Comparison of ENCODE assay signal across 33 mouse cellular contexts in genomic region chr1:187016116-187016515, GRCm38 (mm10). TPM values are rescaled to one million over a fixed set of nuclear protein-coding genes. Genes with fewer than 3 reads are reported as not detected.
DNase-seq lines count a peak whose midpoint lies in the region; ATAC-seq and TF ChIP-seq lines count a peak whose summit lies in the region.
"Had no signal": no experiment of that assay in that cellular context is flagged by ENCODE, and none has a peak within 500 bp of the region (broad histone marks: within the 10 kb centered on the region; RNA-seq: fewer than 3 reads in every experiment).

No protein-coding gene starts in this region.

- H3K27ac ChIP-seq in heart, embryonic 10.5 days: no peak overlapping the region
- no peak overlapping the region for H3K27ac ChIP-seq in lung, postnatal 0 days (ENCODE audit: low read length)
- H3K27ac ChIP-seq: embryonic facial prominence, embryonic 10.5 days; embryonic facial prominence, embryonic 13.5 days; forebrain, embryonic 10.5 days; forebrain, embryonic 13.5 days; heart, adult 2 months; heart, embryonic 15.5 days; hindbrain, embryonic 14.5 days; hindbrain, postnatal 0 days had no signal

- 46% methylated on average over 4 of the region's 4 CpGs for WGBS in heart, embryonic 10.5 days
- 46% methylated on average over 4 of the region's 4 CpGs for WGBS in lung, postnatal 0 days

- TF ChIP-seq CTCF in lung, postnatal 0 days (IDR thresholded peaks at IDR 0.05): no peak

- ATAC-seq in lung, postnatal 0 days: no peak
- ATAC-seq: forebrain, embryonic 13.5 days; forebrain, embryonic 16.5 days; hindbrain, postnatal 0 days; inflammation-experienced regulatory T-cells, adult 6 months; intestine, embryonic 16.5 days had no signal

- no peaks in the 10 kb centered on the region for H3K9me3 ChIP-seq in heart, embryonic 10.5 days
- no peaks in the 10 kb centered on the region for H3K9me3 ChIP-seq in lung, postnatal 0 days (ENCODE audit: low read length)
- H3K9me3 ChIP-seq: embryonic facial prominence, embryonic 10.5 days; embryonic facial prominence, embryonic 13.5 days; forebrain, embryonic 10.5 days; forebrain, embryonic 13.5 days; heart, embryonic 12.5 days; heart, embryonic 15.5 days had no signal

- TF ChIP-seq EP300 in lung, postnatal 0 days (IDR thresholded peaks at IDR 0.05): no peak

- no peak overlapping the region for H3K4me2 ChIP-seq in lung, postnatal 0 days (replicated peaks; ENCODE audit: low read depth, low read length)
- H3K4me2 ChIP-seq: embryonic facial prominence, embryonic 13.5 days; forebrain, embryonic 13.5 days; heart, embryonic 12.5 days; heart, embryonic 15.5 days; hindbrain, embryonic 14.5 days had no signal

- DNase-seq in heart, embryonic 10.5 days (ENCODE audit: low spot score): peak; percentile 38
- DNase-seq in heart, postnatal 25 days (ENCODE audit: low spot score): no peak
- peak; percentile 54 for DNase-seq in Muller cell, postnatal 12 days (ENCODE audit: inconsistent ontology term)
- DNase-seq in fibroblast of lung, adult 2 months (ENCODE audit: low read depth): peak; percentile 11
- no peak for DNase-seq in thymus, postnatal 10 days (ENCODE audit: low spot score in 2 of 2)
- DNase-seq in lung, postnatal 0 days (ENCODE audit: low spot score): no peak
- DNase-seq in retina, postnatal 1 day: no peak
- DNase-seq: adrenal gland, postnatal 10 days; adrenal gland, postnatal 36 days; cerebellum, adult 18-20 months; cerebellum, adult 9-11 months; cerebellum, postnatal 25 days; gastrocnemius, postnatal 14 days; heart, adult 2 months; heart, postnatal 10 days; heart, postnatal 4 days; kidney, adult 18-20 months had no signal

- H3K4me3 ChIP-seq in heart, embryonic 10.5 days: no peak overlapping the region
- H3K4me3 ChIP-seq in lung, postnatal 0 days (ENCODE audit: low read depth, low read length): no peak overlapping the region
- H3K4me3 ChIP-seq: embryonic facial prominence, embryonic 10.5 days; embryonic facial prominence, embryonic 13.5 days; erythroblast, embryonic 14.5 days; forebrain, embryonic 10.5 days; forebrain, embryonic 13.5 days; heart, adult 2 months; heart, embryonic 12.5 days; heart, embryonic 15.5 days had no signal

- H3K36me3 ChIP-seq in heart, embryonic 10.5 days: no peaks in the 10 kb centered on the region
- H3K36me3 ChIP-seq in lung, postnatal 0 days (ENCODE audit: insufficient read depth, low read length): no peaks in the 10 kb centered on the region
- H3K36me3 ChIP-seq: embryonic facial prominence, embryonic 10.5 days; embryonic facial prominence, embryonic 13.5 days; forebrain, embryonic 10.5 days; G1E; heart, embryonic 12.5 days; heart, embryonic 15.5 days had no signal

- H3K9ac ChIP-seq in lung, postnatal 0 days (replicated peaks; ENCODE audit: low read depth): no peak overlapping the region
- H3K9ac ChIP-seq: embryonic facial prominence, embryonic 13.5 days; forebrain, embryonic 13.5 days; heart, embryonic 12.5 days; heart, embryonic 15.5 days; hindbrain, embryonic 14.5 days had no signal

- no peaks in the 10 kb centered on the region for H3K27me3 ChIP-seq in heart, embryonic 10.5 days (ENCODE audit: insufficient read depth, poor library complexity, severe bottlenecking)
- no peaks in the 10 kb centered on the region for H3K27me3 ChIP-seq in lung, postnatal 0 days (replicated peaks; ENCODE audit: insufficient read depth, low read length)
- H3K27me3 ChIP-seq: embryonic facial prominence, embryonic 13.5 days; forebrain, embryonic 13.5 days; heart, embryonic 12.5 days; heart, embryonic 15.5 days had no signal

- intact Hi-C loops in heart, postnatal 25 days (cut with DNase I): no loop called here

- no peaks in the 10 kb centered on the region for H3K4me1 ChIP-seq in heart, embryonic 10.5 days
- H3K4me1 ChIP-seq in lung, postnatal 0 days (ENCODE audit: insufficient read depth, low read depth, low read length): no peaks in the 10 kb centered on the region
- H3K4me1 ChIP-seq: forebrain, embryonic 13.5 days; heart, embryonic 12.5 days; heart, embryonic 15.5 days had no signal

RNA-seq across cellular contexts. Expression of gene D1Pas1, which starts 48.9 kb away (rescaled TPM):
- 0.45 and 0.67 TPM in 2 replicates for polyA plus RNA-seq in heart, embryonic 10.5 days (2016; fragmentation: Nextera tagmentation; extraction: Ambion mirVana)
- under 1 TPM in 1 of 2 experiments, not detected in 1; 0.08 TPM for total RNA-seq in heart, postnatal 25 days (2021)
- polyA plus RNA-seq in lung, postnatal 0 days (2015; fragmentation: Nextera tagmentation; extraction: Ambion mirVana): not detected in 2 replicates
- total RNA-seq: adrenal gland, adult 18-20 months; adrenal gland, postnatal 10 days; adrenal gland, postnatal 36 days; common myeloid progenitor, adult 5-6 weeks; gastrocnemius, adult 18-20 months; gastrocnemius, postnatal 14 days; hindbrain, postnatal 0 days had no signal
- polyA plus RNA-seq: embryonic facial prominence, embryonic 13.5 days; erythroblast, embryonic 14.5 days; forebrain, embryonic 10.5 days; forebrain, embryonic 13.5 days; forebrain, embryonic 16.5 days; G1E; heart, adult 2 months; hindbrain, postnatal 0 days; inflammation-experienced regulatory T-cells, adult 6 months had no signal

Comparison
In these comparisons a context has a peak if more than half of its experiments do, and no peak if none do; other contexts are left out.
1. DNase-seq: peak in heart, embryonic 10.5 days (single experiment), Muller cell, postnatal 12 days (single experiment) and fibroblast of lung, adult 2 months (single experiment); none in heart, postnatal 25 days (single experiment), thymus, postnatal 10 days (0 of 2), lung, postnatal 0 days (single experiment) and retina, postnatal 1 day (single experiment).